Mouse (Mus musculus) heart, postnatal 14 days (tissue): ENCODE measurements around the gene Popdc3. TPM values are rescaled to one million over a fixed set of nuclear protein-coding genes. Genes with fewer than 3 reads are reported as not detected.

ENCODE experiments used
- total RNA-seq, 2 experiments: library from RNA; stranded (reverse); gene quantifications; 2 replicates each; pipeline ENCODE4 v1.2.3; 2021

Gene Popdc3
- total RNA-seq, 2 experiments from 2014 or later = 17.9 to 18.0 TPM

Other genes starting within 250 kb of the Popdc3 start
- 10 to 100 TPM; 16.3 to 17.6 TPM for gene Prep, start 110.9 kb upstream of the Popdc3 start, total RNA-seq
- 10 to 100 TPM; 42.1 to 42.8 TPM for gene Bves, start 157.7 kb downstream of the Popdc3 start, total RNA-seq